Mouse (Mus musculus): ENCODE data around the gene Kcnq4. TPM values are rescaled to one million over a fixed set of nuclear protein-coding genes. Genes with fewer than 3 reads are reported as not detected.
A peak's percentile ranks its signal among the peaks of the same experiment; 100 is the strongest.

Gene Kcnq4
- polyA plus RNA-seq, 1 experiment from 2014 or later: 2.6 TPM

- H3K9me3 ChIP-seq: no peaks in the 10 kb centered on the region
- H3K27me3 ChIP-seq (replicated peaks): peaks cover 5% of the 10 kb centered on the region; the same call in 1 of the 2 replicates
- H3K4me1 ChIP-seq: peaks cover 9% of the 10 kb centered on the region
- no peak overlapping the region for H3K9ac ChIP-seq
- WGBS: 32% methylated on average over 5 of the region's 5 CpGs
- no peaks in the 10 kb centered on the region for H3K36me3 ChIP-seq
- ATAC-seq (ENCODE audit: insufficient read depth, low FRiP score, low read depth): no peak
- H3K4me2 ChIP-seq: no peak overlapping the region
- H3K27ac ChIP-seq: no peak overlapping the region
- no peak overlapping the region for H3K4me3 ChIP-seq (replicated peaks)
Observed at GRCm38 (mm10) chr4:120719152-120719551, 29.3 kb downstream of the Kcnq4 start.

GRCm38 (mm10) chr4:120717591-120717990 is 30.8 kb downstream of the Kcnq4 start:
- Histone ChIP-seq H3K27ac (no peak overlapping the region), H3K36me3 (no peaks in the 10 kb centered on the region), H3K4me1 (peaks cover 9% of the 10 kb centered on the region), H3K4me2 (no peak overlapping the region), H3K9me3 (no peaks in the 10 kb centered on the region), H3K27me3 (replicated peaks) (peaks cover 5% of the 10 kb centered on the region; the same call in 1 of the 2 replicates), H3K4me3 (replicated peaks) (no peak overlapping the region), H3K9ac (no peak overlapping the region)
- WGBS: 59% methylated on average over 8 of the region's 8 CpGs
- no peak for ATAC-seq (ENCODE audit: insufficient read depth, low FRiP score, low read depth)

- peaks cover 9% of the 10 kb centered on the region for H3K4me1 ChIP-seq
- 18% methylated on average over 12 of the region's 12 CpGs for WGBS
- no peaks in the 10 kb centered on the region for H3K36me3 ChIP-seq
- peak overlapping the region; percentile 78 for H3K4me2 ChIP-seq
- H3K4me3 ChIP-seq (replicated peaks): peak overlapping the region; percentile 32
- ATAC-seq (ENCODE audit: insufficient read depth, low FRiP score, low read depth): no peak
- H3K9ac ChIP-seq: no peak overlapping the region
- H3K27me3 ChIP-seq (replicated peaks): peaks cover 5% of the 10 kb centered on the region; the same call in 1 of the 2 replicates
- H3K9me3 ChIP-seq: no peaks in the 10 kb centered on the region
- H3K27ac ChIP-seq: no peak overlapping the region
Observed at GRCm38 (mm10) chr4:120716765-120717164, 31.6 kb downstream of the Kcnq4 start.

GRCm38 (mm10) chr4:120716141-120716571 is 32.3 kb downstream of the Kcnq4 start:
- ATAC-seq (ENCODE audit: insufficient read depth, low FRiP score, low read depth): peak; percentile 85
- peaks cover 9% of the 10 kb centered on the region for H3K4me1 ChIP-seq
- H3K27ac ChIP-seq: no peak overlapping the region
- 0 out of 2 replicates have a peak overlapping the region, but pooled peaks have one; percentile 22 for H3K9ac ChIP-seq
- peak overlapping the region; percentile 32 for H3K4me3 ChIP-seq (replicated peaks)
- H3K27me3 ChIP-seq (replicated peaks): peaks cover 5% of the 10 kb centered on the region; the same call in 1 of the 2 replicates
- H3K4me2 ChIP-seq: peak overlapping the region; percentile 78
- H3K9me3 ChIP-seq: no peaks in the 10 kb centered on the region
- no peaks in the 10 kb centered on the region for H3K36me3 ChIP-seq
- 2% methylated on average over 12 of the region's 12 CpGs for WGBS

- 75% methylated on average over 6 of the region's 6 CpGs for WGBS
- ATAC-seq (ENCODE audit: insufficient read depth, low FRiP score, low read depth): no peak
- Histone ChIP-seq H3K27me3 (replicated peaks) (peaks cover 8% of the 10 kb centered on the region; the same call in 1 of the 2 replicates), H3K9me3 (no peaks in the 10 kb centered on the region), H3K27ac (no peak overlapping the region), H3K4me1 (peaks cover 9% of the 10 kb centered on the region), H3K9ac (no peak overlapping the region), H3K4me3 (replicated peaks) (no peak overlapping the region), H3K36me3 (no peaks in the 10 kb centered on the region), H3K4me2 (no peak overlapping the region)
Observed at GRCm38 (mm10) chr4:120713856-120714497, 34.4 kb downstream of the Kcnq4 start.

GRCm38 (mm10) chr4:120713021-120713420 is 35.4 kb downstream of the Kcnq4 start:
- 87% methylated on average over 6 of the region's 6 CpGs for WGBS
- Histone ChIP-seq H3K27me3 (replicated peaks) (peaks cover 8% of the 10 kb centered on the region; the same call in 1 of the 2 replicates), H3K4me3 (replicated peaks) (no peak overlapping the region), H3K27ac (no peak overlapping the region), H3K9ac (no peak overlapping the region), H3K4me2 (no peak overlapping the region), H3K9me3 (no peaks in the 10 kb centered on the region), H3K36me3 (no peaks in the 10 kb centered on the region), H3K4me1 (peaks cover 9% of the 10 kb centered on the region)
- ATAC-seq (ENCODE audit: insufficient read depth, low FRiP score, low read depth): no peak

GRCm38 (mm10) chr4:120712236-120712635 is 36.2 kb downstream of the Kcnq4 start:
- Histone ChIP-seq H3K9ac (no peak overlapping the region), H3K36me3 (no peaks in the 10 kb centered on the region), H3K9me3 (no peaks in the 10 kb centered on the region), H3K4me3 (replicated peaks) (no peak overlapping the region), H3K4me2 (no peak overlapping the region), H3K27me3 (replicated peaks) (0 out of 2 replicates have a peak, but pooled peaks cover 8% of the 10 kb centered on the region), H3K27ac (no peak overlapping the region), H3K4me1 (peaks cover 9% of the 10 kb centered on the region)
- no peak for ATAC-seq (ENCODE audit: insufficient read depth, low FRiP score, low read depth)
- WGBS: 76% methylated on average over 12 of the region's 12 CpGs

GRCm38 (mm10) chr4:120702511-120702910 is 45.9 kb downstream of the Kcnq4 start:
- no peaks in the 10 kb centered on the region for H3K36me3 ChIP-seq
- ATAC-seq (ENCODE audit: insufficient read depth, low FRiP score, low read depth): no peak
- H3K9me3 ChIP-seq: no peaks in the 10 kb centered on the region
- no peak overlapping the region for H3K4me2 ChIP-seq
- H3K27me3 ChIP-seq (replicated peaks): peaks cover 10% of the 10 kb centered on the region
- no peak overlapping the region for H3K9ac ChIP-seq
- H3K4me3 ChIP-seq (replicated peaks): no peak overlapping the region
- no peak overlapping the region for H3K27ac ChIP-seq
- H3K4me1 ChIP-seq: peaks cover 4% of the 10 kb centered on the region; the same call in 1 of the 2 replicates
- 89% methylated on average over 2 of the region's 2 CpGs for WGBS

GRCm38 (mm10) chr4:120702056-120702455 is 46.4 kb downstream of the Kcnq4 start:
- Histone ChIP-seq H3K36me3 (no peaks in the 10 kb centered on the region), H3K4me2 (no peak overlapping the region), H3K27me3 (replicated peaks) (peaks cover 10% of the 10 kb centered on the region), H3K9ac (no peak overlapping the region), H3K27ac (no peak overlapping the region), H3K9me3 (no peaks in the 10 kb centered on the region), H3K4me1 (peaks cover 4% of the 10 kb centered on the region; the same call in 1 of the 2 replicates), H3K4me3 (replicated peaks) (no peak overlapping the region)
- ATAC-seq (ENCODE audit: insufficient read depth, low FRiP score, low read depth): no peak
- 78% methylated on average over 8 of the region's 8 CpGs for WGBS

GRCm38 (mm10) chr4:120701180-120701579 is 47.2 kb downstream of the Kcnq4 start:
- WGBS: 85% methylated on average over 3 of the region's 3 CpGs
- Histone ChIP-seq H3K4me2 (no peak overlapping the region), H3K9ac (no peak overlapping the region), H3K27ac (no peak overlapping the region), H3K36me3 (no peaks in the 10 kb centered on the region), H3K27me3 (replicated peaks) (peaks cover 10% of the 10 kb centered on the region), H3K4me3 (replicated peaks) (no peak overlapping the region), H3K9me3 (no peaks in the 10 kb centered on the region), H3K4me1 (peaks cover 4% of the 10 kb centered on the region; the same call in 1 of the 2 replicates)
- no peak for ATAC-seq (ENCODE audit: insufficient read depth, low FRiP score, low read depth)

GRCm38 (mm10) chr4:120697799-120698484 is 50.5 kb downstream of the Kcnq4 start:
- Histone ChIP-seq H3K4me3 (replicated peaks) (peak overlapping the region; percentile 11; the same call in 1 of the 2 replicates), H3K4me1 (peaks cover 4% of the 10 kb centered on the region; the same call in 1 of the 2 replicates), H3K27ac (no peak overlapping the region), H3K27me3 (replicated peaks) (peaks cover 10% of the 10 kb centered on the region), H3K9ac (no peak overlapping the region), H3K36me3 (no peaks in the 10 kb centered on the region), H3K9me3 (no peaks in the 10 kb centered on the region), H3K4me2 (peak overlapping the region; percentile 39)
- WGBS: 18% methylated on average over 35 of the region's 35 CpGs
- peak; percentile 47 for ATAC-seq (ENCODE audit: insufficient read depth, low FRiP score, low read depth)

GRCm38 (mm10) chr4:120697353-120697752 is 51.1 kb downstream of the Kcnq4 start:
- WGBS: 90% methylated on average over 8 of the region's 8 CpGs

More at GRCm38 (mm10) chr4:120697353-120697752, 51.1 kb downstream of the Kcnq4 start:
- H3K9ac ChIP-seq: no peak overlapping the region
- H3K4me2 ChIP-seq: no peak overlapping the region
- H3K4me1 ChIP-seq: peaks cover 4% of the 10 kb centered on the region; the same call in 1 of the 2 replicates
- H3K4me3 ChIP-seq (replicated peaks): no peak overlapping the region
- no peaks in the 10 kb centered on the region for H3K9me3 ChIP-seq
- no peak for ATAC-seq (ENCODE audit: insufficient read depth, low FRiP score, low read depth)
- peaks cover 10% of the 10 kb centered on the region for H3K27me3 ChIP-seq (replicated peaks)
- no peaks in the 10 kb centered on the region for H3K36me3 ChIP-seq
- H3K27ac ChIP-seq: no peak overlapping the region
